Mouse (Mus musculus) liver (tissue): ENCODE measurements around the gene Efhd1.

Source experiments
- DNase-seq: peaks from one replicate; pipeline ENCODE4 v3.0.0-alpha.2; 2020; ENCODE audit warnings: mixed read lengths

Gene Efhd1

DNA sequence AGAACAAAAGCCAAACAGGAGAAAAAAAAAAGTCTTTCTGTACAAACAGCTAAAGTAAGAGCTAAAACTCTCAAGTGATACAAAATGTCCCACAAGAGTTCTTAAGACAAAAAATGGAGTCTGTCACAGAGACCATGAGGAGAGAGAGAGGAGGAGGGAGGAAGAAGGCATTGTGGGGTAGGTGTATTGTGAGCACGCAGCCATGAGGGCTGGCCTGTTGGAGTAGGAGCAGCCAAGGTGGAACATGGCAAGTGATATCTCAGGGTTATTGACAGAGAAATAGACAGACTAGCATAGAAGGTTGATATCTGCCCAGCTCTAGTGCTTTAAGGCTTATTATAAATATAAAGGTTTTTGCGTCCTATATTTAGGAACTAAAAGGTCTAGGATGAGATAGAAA, 48.5 kb downstream of the Efhd1 start:
- no peak for DNase-seq

DNA sequence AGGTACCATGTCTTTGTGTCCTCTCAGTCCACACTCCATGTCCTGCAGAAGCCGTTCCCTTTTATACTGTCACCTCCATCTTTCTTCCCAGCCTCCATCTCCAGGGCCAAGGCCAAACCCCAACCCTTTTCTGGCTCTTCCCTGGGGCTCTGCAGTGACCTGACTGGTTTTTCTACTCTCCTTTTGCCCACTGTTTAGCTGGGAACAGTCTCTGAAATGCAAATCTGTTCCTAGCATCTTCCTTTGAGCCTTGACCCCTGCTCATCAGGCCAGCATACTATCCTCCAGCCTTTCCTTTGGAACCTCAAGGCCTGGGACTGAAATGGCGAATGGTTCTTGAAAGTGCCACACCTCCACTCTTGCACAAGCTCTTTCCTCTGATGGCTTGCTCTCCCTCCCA, 49.0 kb downstream of the Efhd1 start:
- DNase-seq = no peak

DNA sequence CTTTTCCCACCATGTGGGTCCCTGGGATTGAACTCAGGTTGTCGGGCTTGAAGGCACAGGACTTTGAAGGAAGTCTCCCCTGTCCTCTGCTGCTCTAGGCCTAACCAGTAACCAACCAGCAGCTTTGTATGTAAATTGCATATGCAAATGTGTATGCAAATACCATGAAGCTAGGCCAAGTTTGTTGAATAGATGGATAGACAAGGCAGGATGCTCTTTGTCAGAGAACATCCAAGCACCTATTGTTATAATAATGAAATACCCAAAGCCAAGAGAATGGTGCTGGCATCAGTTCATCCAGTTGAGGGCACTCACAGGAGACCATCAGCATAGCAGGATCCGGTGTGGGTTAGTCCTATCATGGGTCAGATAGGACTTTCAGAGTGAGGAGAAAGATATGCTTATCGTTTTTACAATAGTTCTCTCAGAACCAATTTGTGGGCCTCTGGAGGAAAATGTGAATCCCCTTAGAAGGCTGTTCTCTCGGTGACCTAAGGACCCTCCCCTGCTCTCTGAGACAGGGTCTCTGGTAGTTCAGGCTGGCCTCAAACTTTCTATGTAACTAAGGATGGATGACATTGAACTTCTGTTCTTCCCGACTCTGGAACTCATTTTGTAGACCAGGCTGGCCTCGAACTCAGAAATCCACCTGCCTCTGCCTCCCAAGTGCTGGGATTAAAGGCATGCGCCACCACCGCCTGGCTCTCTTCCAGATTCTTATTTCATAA, 49.8 kb downstream of the Efhd1 start:
- DNase-seq = no peak

DNA sequence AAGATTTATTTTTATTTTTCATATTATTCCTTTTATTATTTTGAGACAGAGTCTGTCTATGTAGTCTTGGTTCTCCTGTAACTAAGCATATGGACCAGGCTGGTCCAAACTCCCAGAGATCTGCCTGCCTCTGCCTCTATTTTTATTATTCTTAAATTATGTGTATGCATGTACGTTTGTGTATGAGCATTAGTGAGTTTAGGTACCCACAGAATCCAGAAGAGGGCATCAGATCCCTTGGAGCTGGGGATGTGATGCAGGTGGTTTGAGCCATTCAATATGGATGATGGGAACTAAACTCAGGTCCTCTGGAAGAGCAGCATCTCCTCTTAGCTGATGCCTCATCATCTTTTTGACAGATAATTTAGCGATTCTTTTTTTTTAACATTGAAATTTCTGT, 51.3 kb downstream of the Efhd1 start:
- no peak for DNase-seq

DNA sequence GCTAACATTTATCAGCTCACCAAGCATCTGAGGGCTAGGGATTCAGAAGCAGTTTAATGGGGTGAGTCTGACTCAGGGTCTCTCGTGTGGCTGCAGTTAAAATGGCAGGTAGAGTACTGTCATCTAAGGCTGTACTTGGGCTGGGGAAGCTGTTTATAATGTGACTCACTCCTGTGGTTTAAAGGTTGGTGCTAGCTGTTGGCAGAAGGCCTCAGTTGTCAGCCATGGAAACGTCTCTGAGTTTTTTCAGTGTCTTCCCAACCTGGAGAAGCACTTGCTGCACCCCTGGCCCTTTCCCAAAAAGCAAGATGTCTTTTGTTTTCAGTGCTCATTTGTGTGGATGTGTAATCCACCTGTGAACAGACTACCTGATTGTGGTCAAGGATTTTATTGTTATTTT, 51.7 kb downstream of the Efhd1 start:
- DNase-seq = no peak

DNA sequence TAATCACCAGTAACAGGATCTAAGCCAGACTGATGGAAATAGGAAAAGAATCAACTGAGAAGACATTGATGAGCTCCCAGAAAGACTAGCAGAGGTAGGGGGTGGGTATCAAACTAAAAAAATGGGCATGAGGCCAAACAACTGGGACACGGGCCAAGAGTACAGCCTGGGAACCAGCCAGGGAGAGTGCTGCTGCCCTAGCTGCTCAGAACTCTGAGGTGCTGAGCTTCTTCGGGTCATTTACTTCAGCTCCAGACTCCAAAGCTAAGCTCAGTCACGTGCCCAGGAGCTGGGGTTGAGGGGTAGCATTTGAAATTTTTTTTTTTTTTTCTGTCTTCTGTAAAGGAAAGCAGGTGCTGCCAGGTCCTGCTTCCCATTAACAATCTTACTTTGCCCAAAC, 52.5 kb downstream of the Efhd1 start:
- peak; percentile 15 for DNase-seq

DNA sequence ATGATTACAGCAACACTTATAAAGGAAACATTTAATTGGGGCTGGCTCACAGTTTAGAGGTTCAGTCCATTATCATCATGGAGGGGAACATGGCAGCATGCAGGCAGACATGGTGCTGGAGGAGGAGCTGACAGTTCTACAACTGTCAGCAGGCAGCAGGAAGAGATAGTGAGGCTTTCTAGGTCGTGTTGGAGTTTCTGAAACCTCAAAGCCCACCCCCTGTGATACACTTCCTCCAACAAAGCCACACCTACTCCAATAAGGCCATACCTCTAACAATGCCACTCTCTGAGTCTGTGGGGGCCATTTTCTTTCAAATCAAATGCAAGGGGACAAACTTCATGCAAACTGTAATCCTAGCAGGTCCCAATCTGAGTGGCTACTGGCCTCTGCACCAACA, 56.9 kb downstream of the Efhd1 start:
- no peak for DNase-seq

DNA sequence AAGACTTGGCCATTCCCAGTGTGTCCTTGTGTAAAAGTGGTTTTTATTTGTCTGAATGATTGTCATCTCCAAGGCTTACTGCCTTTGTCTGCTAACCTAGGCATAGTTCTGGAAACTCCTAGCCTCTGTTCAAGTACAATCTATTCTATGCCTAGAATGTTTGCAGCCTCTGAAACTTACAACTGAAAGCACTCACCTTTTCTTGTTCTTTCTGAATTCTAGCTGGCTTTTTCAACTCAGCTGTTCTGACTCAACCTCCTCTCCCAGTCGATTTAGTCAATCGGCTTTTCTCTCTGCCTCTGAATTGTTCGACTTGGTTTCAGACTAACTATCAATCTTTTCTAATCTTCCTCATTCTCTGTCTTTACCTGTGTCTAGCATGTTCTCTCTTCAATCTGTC, 58.6 kb downstream of the Efhd1 start:
- DNase-seq = no peak

DNA sequence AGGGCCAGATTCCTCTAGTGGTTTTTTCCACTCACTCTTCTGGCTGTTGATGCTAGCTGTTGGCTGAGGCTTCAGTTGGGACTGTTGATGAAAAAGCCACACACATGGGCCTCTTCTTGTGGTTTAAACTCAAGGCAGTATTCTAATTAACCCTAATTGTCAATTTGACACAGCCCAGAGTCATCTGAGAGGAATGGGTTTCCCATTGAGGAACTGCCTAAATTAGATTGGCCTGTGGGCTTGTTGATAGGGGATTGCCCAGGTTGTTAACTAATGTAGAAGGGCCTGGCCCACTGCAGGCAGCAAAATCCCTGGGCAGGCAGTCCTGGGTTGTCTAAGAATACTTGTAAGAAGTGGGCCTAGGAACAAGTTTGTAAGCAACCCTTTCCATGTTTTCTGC, 60.5 kb downstream of the Efhd1 start:
- DNase-seq = no peak

DNA sequence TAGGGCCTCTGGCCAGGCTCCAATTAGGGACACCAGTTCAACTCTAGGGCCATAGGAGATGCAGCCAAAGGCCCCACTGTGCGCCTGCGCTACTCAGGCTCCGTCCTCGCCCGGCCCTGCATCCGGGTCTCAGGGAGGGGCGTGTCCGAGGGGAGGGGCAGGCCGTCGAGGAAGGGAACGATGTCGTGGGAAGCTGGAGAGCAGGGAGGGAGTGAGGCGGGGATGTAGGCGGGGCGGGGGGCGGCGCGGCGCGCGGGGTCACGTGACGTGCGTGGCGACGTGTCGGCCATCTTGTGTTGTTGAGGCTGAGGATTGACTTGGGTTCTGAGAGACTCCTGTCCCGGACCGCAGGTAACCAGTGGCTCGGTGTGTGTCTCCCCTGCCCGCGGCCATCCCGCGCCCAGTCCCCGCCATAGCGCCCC, 62.6 kb downstream of the Efhd1 start, which contains the start of gene Gigyf2:
Gigyf2 (plus strand) TSS at position 257 of the 422 bp plus-strand sequence.
- peak; percentile 98 for DNase-seq

DNA sequence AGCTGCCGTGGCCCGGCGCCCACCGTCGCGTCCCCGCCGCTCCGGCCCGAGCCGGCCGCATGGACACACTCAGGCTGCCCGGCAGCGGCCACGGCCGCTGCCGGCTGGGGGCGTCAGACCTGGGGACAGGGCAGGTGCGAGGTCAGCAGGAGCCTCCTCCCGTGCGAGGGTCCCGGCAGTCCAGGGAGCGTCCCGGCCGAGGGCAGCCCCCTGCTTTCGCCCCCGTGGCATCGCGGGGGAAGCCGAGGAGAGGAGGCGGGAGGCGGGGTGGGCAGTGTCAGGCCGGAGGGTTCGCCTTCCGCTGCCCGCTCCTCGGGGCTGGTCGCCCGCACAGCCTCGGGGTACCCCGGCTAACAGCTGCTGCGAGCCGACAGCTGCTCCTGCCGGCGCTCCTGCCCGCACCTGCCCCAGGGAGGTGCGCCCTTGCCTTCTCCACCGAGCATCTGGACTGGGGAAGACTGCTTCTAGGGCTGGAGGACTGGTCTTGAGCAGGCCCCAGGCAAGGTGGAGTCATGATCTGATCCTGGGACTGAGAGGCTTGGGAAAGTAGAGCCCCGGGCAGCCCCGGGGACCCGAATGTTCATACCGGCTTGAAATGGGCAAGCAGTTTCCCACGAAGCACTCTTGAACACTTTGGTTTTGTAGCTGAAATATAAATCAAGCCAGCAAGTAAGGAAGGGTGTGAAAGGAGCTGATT, 63.1 kb downstream of the Efhd1 start:
- DNase-seq = peak; percentile 62

DNA sequence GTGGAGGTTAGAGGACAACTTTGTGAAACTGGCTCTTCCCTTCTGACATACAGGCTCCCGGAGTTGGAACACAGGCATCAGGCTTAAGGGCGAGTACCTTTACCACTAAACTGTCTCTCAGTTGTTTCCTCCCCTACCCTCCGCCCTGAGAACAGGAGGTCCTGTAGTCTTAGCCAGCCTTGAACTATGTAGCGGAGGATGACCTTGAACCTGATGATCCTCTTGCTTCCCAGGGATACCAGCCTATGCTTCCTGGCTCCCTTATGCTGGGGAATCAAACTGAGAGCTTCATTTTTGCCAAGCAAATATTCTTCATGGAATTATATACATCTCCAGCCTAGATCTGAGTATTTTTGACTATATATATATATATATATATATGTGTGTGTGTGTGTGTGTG, 67.6 kb downstream of the Efhd1 start:
- DNase-seq = no peak

DNA sequence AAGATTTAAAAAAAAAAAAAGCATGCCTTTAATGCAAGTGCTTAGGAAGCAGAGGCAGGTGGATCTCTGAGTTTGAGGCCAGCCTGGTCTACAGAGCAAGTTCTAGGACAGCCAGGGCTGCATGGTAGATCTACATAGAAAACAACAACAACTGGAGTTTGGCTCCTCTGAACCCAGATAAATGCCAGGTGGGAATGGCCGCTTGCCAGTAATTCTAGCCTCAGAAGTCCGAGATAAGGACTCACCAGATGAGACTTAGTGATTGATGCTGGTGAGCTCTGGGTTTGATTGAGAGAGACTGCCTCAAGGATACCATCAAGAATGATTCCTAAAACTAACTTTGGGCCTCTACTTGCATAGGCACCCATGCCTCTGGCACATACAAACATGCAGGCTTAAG, 86.4 kb downstream of the Efhd1 start:
- DNase-seq = no peak

DNA sequence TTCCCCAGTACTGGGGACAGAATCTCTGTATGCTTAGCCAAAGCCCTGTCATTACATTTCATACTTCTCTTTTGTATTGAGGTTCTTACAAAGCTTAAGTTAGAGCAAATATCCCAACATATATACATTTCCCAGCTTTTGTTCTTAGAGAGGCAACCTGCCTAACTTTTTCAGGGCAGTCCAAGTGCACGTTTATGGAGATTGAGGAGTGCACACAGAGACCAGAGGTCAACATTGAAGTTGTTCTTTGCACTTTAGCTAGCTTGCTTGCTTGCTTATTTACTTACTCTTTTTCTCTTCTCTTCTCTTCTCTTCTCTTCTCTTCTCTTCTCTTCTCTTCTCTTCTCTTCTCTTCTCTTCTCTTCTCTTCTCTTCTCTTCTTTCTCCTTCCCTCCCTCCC, 96.1 kb downstream of the Efhd1 start:
- DNase-seq = no peak
